Mouse (Mus musculus) forebrain, embryonic 14.5 days (tissue): ENCODE data around the gene Hist1h3d. TPM values are rescaled to one million over a fixed set of nuclear protein-coding genes. Genes with fewer than 3 reads are reported as not detected.
"Not testable (repeated sequence)": the region's sequence is repeated elsewhere in the genome, so short reads cannot be mapped to it uniquely, and the experiment has no call there.

ENCODE experiments used
- ATAC-seq: fragments of 200-750 bp; cut with Nextera tagmentation; 2 replicates; pipeline ENCODE4 v1.8.0; 2017; ENCODE audit warnings: mild to moderate bottlenecking, moderate library complexity
- DNase-seq: peaks from one replicate; pipeline ENCODE4 v3.0.0-alpha.2; 2015; ENCODE audit warnings: low spot score
- H3K27ac ChIP-seq: fragments of 300-500 bp; sonication (generic); 2 replicates; pipeline ENCODE4 v1.5.1; 2014; ENCODE audit warnings: low read depth, mild to moderate bottlenecking, control low read depth, low read length, moderate library complexity
- H3K27me3 ChIP-seq: fragments of 300-500 bp; sonication (generic); replicated peaks from 2 replicates; pipeline ENCODE4 v1.6.1; 2014; ENCODE audit warnings: low read length, control low read depth, mixed read lengths; ENCODE audit not compliant: control insufficient read depth, insufficient read depth
- H3K36me3 ChIP-seq: fragments of 300-500 bp; sonication (generic); 2 replicates; pipeline ENCODE4 v1.6.1; 2014; ENCODE audit warnings: low read length, control low read depth; ENCODE audit not compliant: control insufficient read depth, insufficient read depth
- H3K4me1 ChIP-seq: fragments of 300-500 bp; sonication (generic); 2 replicates; pipeline ENCODE4 v1.6.1; 2014; ENCODE audit warnings: antibody characterized with exemption, low read length, control low read depth; ENCODE audit not compliant: control insufficient read depth, insufficient read depth
- H3K4me2 ChIP-seq: fragments of 300-500 bp; sonication (generic); 2 replicates; pipeline ENCODE4 v1.6.1; 2014; ENCODE audit warnings: mild to moderate bottlenecking, control low read depth, low read length
- H3K4me3 ChIP-seq: fragments of 300-500 bp; sonication (generic); 2 replicates; pipeline ENCODE4 v1.5.1; 2014; ENCODE audit warnings: low read depth, low read length, control low read depth
- H3K9ac ChIP-seq: fragments of 300-500 bp; sonication (generic); 2 replicates; pipeline ENCODE4 v1.6.1; 2014; ENCODE audit warnings: mild to moderate bottlenecking, low read length, control low read depth, moderate library complexity
- H3K9me3 ChIP-seq: fragments of 300-500 bp; sonication (generic); replicated peaks from 2 replicates; pipeline ENCODE4 v1.6.1; 2016; ENCODE audit warnings: low read length, control low read depth, mixed read lengths; ENCODE audit not compliant: control insufficient read depth
- WGBS: fragments of 180-500 bp; shearing (Covaris S2); extraction: QIAGEN DNeasy Blood & Tissue Kit; methylation state at CpG from one replicate; pipeline ENCODE4 v1.1.7; 2014; 5-methylcytosine and 5-hydroxymethylcytosine counted together
- polyA plus RNA-seq: library from polyadenylated mRNA; unstranded; fragments of >200 nt; fragmentation: Nextera tagmentation; extraction: Ambion mirVana; gene quantifications from 2 replicates; pipeline ENCODE4 v1.2.1, GENCODE M21; 2014

Hist1h3d gene
- polyA plus RNA-seq, 1 experiment from 2014 or later = 5.8 TPM

GRCm38 (mm10) chr13:23532262-23533075 lies 43.1 kb upstream of the Hist1h3d start:
- Histone ChIP-seq H3K9me3 (no peaks in the 10 kb centered on the region), H3K4me1 (peaks cover 29% of the 10 kb centered on the region), H3K4me3 (peak overlapping the region; percentile 43), H3K4me2 (peak overlapping the region; percentile 59), H3K27me3 (no peaks in the 10 kb centered on the region), H3K36me3 (no peaks in the 10 kb centered on the region), H3K9ac (peak overlapping the region; percentile 78), H3K27ac (peak overlapping the region; percentile 95)
- no peak for ATAC-seq
- no peak for DNase-seq
- 13% methylated on average over 9 of the region's 9 CpGs for WGBS

- H3K27me3 ChIP-seq, H3K36me3 ChIP-seq, H3K9me3 ChIP-seq: not testable (repeated sequence)
- ATAC-seq (peak; percentile 43), DNase-seq (peak; percentile 98)
- Histone ChIP-seq H3K27ac (peak within 1 kb of the TSS; percentile 95), H3K4me1 (peaks cover 29% of the 10 kb centered on the region), H3K4me2 (peak within 1 kb of the TSS; percentile 59), H3K4me3 (peak within 1 kb of the TSS; percentile 43), H3K9ac (peak within 1 kb of the TSS; percentile 78)
- WGBS = under 1% methylated on average over 25 of the region's 53 CpGs
Observed at GRCm38 (mm10) chr13:23533560-23534367, 41.8 kb upstream of the Hist1h3d start, which contains the start of gene Hist1h2af. Hist1h2af (plus strand) TSS chr13:23533906.

- Histone ChIP-seq H3K9me3 (no peaks in the 10 kb centered on the region), H3K36me3 (no peaks in the 10 kb centered on the region), H3K4me2 (peak overlapping the region; percentile 59), H3K4me3 (peak overlapping the region; percentile 43), H3K9ac (peak overlapping the region; percentile 60), H3K27ac (peak overlapping the region; percentile 95), H3K4me1 (peaks cover 26% of the 10 kb centered on the region), H3K27me3 (no peaks in the 10 kb centered on the region)
- WGBS = under 1% methylated on average over 15 of the region's 15 CpGs
- ATAC-seq (no peak), DNase-seq (no peak)
Observed at GRCm38 (mm10) chr13:23534368-23535131, 41.0 kb upstream of the Hist1h3d start.

- Histone ChIP-seq H3K4me3 (peak within 1 kb of the TSS; percentile 43), H3K9ac (peak within 1 kb of the TSS; percentile 68), H3K4me1 (peaks cover 23% of the 10 kb centered on the region), H3K4me2 (peak within 1 kb of the TSS; percentile 59), H3K27ac (peak within 1 kb of the TSS; percentile 95)
- peak; percentile 99 for DNase-seq
- peak; percentile 87 for ATAC-seq
- 0% methylated on average over 35 of the region's 62 CpGs for WGBS
- H3K36me3 ChIP-seq, H3K9me3 ChIP-seq, H3K27me3 ChIP-seq: not testable (repeated sequence)
Observed at GRCm38 (mm10) chr13:23535137-23536075, 40.2 kb upstream of the Hist1h3d start, which contains the start of gene Hist1h3g. Hist1h3g (plus strand) TSS chr13:23535422.

- Histone ChIP-seq H3K4me1 (peaks cover 23% of the 10 kb centered on the region), H3K4me2 (peak overlapping the region; percentile 59), H3K4me3 (peak overlapping the region; percentile 43), H3K36me3 (no peaks in the 10 kb centered on the region), H3K27ac (no peak overlapping the region), H3K9ac (peak overlapping the region; percentile 68), H3K27me3 (no peaks in the 10 kb centered on the region), H3K9me3 (no peaks in the 10 kb centered on the region)
- ATAC-seq = no peak
- DNase-seq = no peak
- 15% methylated on average over 7 of the region's 7 CpGs for WGBS
Observed at GRCm38 (mm10) chr13:23536076-23536822, 39.3 kb upstream of the Hist1h3d start.

GRCm38 (mm10) chr13:23537006-23537710 lies 38.4 kb upstream of the Hist1h3d start:
- ATAC-seq (no peak), DNase-seq (no peak)
- H3K36me3 ChIP-seq = no peaks in the 10 kb centered on the region
- H3K4me3 ChIP-seq = peak overlapping the region; percentile 43; the same call in 1 of the 2 replicates
- H3K4me2 ChIP-seq = peak overlapping the region; percentile 59
- no peaks in the 10 kb centered on the region for H3K9me3 ChIP-seq
- no peaks in the 10 kb centered on the region for H3K27me3 ChIP-seq
- H3K9ac ChIP-seq = peak overlapping the region; percentile 6; the same call in 1 of the 2 replicates
- peaks cover 21% of the 10 kb centered on the region for H3K4me1 ChIP-seq
- H3K27ac ChIP-seq = no peak overlapping the region
- WGBS = 80% methylated on average over 3 of the region's 3 CpGs

GRCm38 (mm10) chr13:23538249-23538648 lies 37.3 kb upstream of the Hist1h3d start:
- WGBS = 77% methylated on average over 5 of the region's 5 CpGs
- ATAC-seq = no peak
- no peaks in the 10 kb centered on the region for H3K9me3 ChIP-seq
- no peak overlapping the region for H3K4me2 ChIP-seq
- no peak overlapping the region for H3K9ac ChIP-seq
- no peak overlapping the region for H3K27ac ChIP-seq
- no peaks in the 10 kb centered on the region for H3K27me3 ChIP-seq
- H3K36me3 ChIP-seq = no peaks in the 10 kb centered on the region
- no peak overlapping the region for H3K4me3 ChIP-seq
- no peak for DNase-seq
- H3K4me1 ChIP-seq = peaks cover 10% of the 10 kb centered on the region; the same call in 1 of the 2 replicates
